Mouse (Mus musculus) hindbrain, embryonic 15.5 days (tissue): ENCODE data around the gene Micall2. TPM values are rescaled to one million over a fixed set of nuclear protein-coding genes. Genes with fewer than 3 reads are reported as not detected.
"Not testable (repeated sequence)": the region's sequence is repeated elsewhere in the genome, so short reads cannot be mapped to it uniquely, and the experiment has no call there.

ENCODE experiments used
- ATAC-seq: fragments of 200-750 bp; cut with Nextera tagmentation; 2 replicates; pipeline ENCODE4 v1.8.0; 2017; ENCODE audit warnings: low read depth, moderate number of reproducible peaks, moderate TSS enrichment; ENCODE audit not compliant: low FRiP score
- H3K27ac ChIP-seq: fragments of 300-500 bp; sonication (generic); replicated peaks from 2 replicates; pipeline ENCODE4 v1.5.1; 2015; ENCODE audit warnings: mild to moderate bottlenecking, inconsistent platforms
- H3K27me3 ChIP-seq: fragments of 300-500 bp; sonication (generic); 2 replicates; pipeline ENCODE4 v1.6.1; 2015; ENCODE audit warnings: control low read depth, inconsistent platforms
- H3K36me3 ChIP-seq: fragments of 300-500 bp; sonication (generic); 2 replicates; pipeline ENCODE4 v1.6.1; 2015; ENCODE audit warnings: control low read depth, inconsistent platforms
- H3K4me1 ChIP-seq: fragments of 300-500 bp; sonication (generic); replicated peaks from 2 replicates; pipeline ENCODE4 v1.6.1; 2015; ENCODE audit warnings: control low read depth, inconsistent platforms
- H3K4me2 ChIP-seq: fragments of 300-500 bp; sonication (generic); 2 replicates; pipeline ENCODE4 v1.6.1; 2015; ENCODE audit warnings: moderate library complexity, mild to moderate bottlenecking, inconsistent platforms
- H3K4me3 ChIP-seq: fragments of 300-500 bp; sonication (generic); 2 replicates; pipeline ENCODE4 v1.5.1; 2015; ENCODE audit warnings: mild to moderate bottlenecking, inconsistent platforms
- H3K9ac ChIP-seq: fragments of 300-500 bp; sonication (generic); 2 replicates; pipeline ENCODE4 v1.6.1; 2015; ENCODE audit warnings: inconsistent platforms
- H3K9me3 ChIP-seq: fragments of 300-500 bp; sonication (generic); 2 replicates; pipeline ENCODE4 v1.6.1; 2016; ENCODE audit warnings: control low read depth, inconsistent platforms
- WGBS: fragments of 180-500 bp; shearing (Covaris S2); methylation state at CpG from one replicate; pipeline ENCODE4 v1.1.7; 2015; 5-methylcytosine and 5-hydroxymethylcytosine counted together
- polyA plus RNA-seq: library from polyadenylated mRNA; unstranded; fragments of >200 nt; fragmentation: Nextera tagmentation; extraction: Ambion mirVana; gene quantifications from 2 replicates; pipeline ENCODE4 v1.2.1, GENCODE M21; 2015

Gene Micall2
- polyA plus RNA-seq, 1 experiment from 2014 or later: 12.2 TPM

DNA sequence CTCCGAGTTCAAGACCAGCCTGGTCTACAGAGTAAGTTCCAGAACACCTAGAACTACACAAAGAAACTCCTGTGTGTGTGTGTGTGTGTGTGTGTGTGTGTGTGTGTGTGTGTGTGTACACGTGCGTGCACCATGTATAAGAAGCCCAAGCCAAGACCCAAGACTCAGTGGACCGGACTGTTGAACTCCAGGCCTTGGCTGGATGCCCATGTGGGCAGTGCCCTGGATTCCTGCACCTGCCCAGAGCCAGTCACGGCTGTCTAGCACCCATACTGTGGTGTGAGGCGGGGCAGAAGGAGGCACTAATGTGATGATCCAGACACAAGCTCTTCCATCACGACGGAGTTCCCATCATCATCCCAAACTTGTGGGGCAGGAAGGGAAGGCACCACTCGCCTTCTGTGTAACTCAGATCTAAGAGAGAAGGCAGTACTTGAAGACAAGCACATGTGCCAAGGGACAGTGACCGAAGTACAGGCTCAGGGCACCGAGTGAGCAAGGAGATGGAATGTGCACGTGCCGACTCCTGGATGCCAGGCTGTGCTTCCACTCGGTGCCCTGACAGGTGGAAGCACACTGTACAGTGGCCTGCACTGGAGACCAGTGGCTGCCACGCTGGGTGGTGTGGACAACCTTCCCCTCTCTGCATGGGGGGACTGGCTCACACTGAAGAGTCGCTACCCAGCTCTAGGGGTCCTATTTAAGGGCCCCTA lies 13.4 kb upstream of the Micall2 start:
- Histone ChIP-seq H3K9ac (no peak overlapping the region), H3K36me3 (peaks cover 38% of the 10 kb centered on the region), H3K27me3 (no peaks in the 10 kb centered on the region), H3K27ac (no peak overlapping the region), H3K4me3 (no peak overlapping the region), H3K4me2 (no peak overlapping the region), H3K4me1 (0 out of 2 replicates have a peak, but pooled peaks cover 3% of the 10 kb centered on the region), H3K9me3 (no peaks in the 10 kb centered on the region)
- WGBS: 84% methylated on average over 16 of the region's 16 CpGs
- ATAC-seq: no peak

DNA sequence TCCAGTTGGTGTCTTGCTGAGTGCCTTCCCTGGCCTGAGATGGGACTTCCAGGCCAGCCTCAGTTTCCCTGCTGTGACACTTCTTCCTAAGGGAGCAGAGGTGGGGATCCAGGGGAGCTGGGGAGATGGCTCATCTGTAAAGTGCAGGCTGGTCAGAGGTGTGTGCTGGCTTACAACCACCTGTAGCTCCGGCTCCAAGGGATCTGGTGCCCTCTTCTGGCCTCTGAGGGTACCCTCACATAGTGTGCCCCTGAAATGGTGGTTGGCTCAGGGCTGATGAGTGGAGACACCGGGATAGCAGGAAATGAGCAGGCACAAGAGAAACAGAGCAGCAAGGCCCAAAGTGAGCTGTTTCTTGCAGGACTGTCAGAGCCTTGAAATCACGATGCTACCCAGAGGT lies 9.6 kb upstream of the Micall2 start:
- no peak overlapping the region for H3K4me3 ChIP-seq
- 0 out of 2 replicates have a peak, but pooled peaks cover 5% of the 10 kb centered on the region for H3K36me3 ChIP-seq
- no peak overlapping the region for H3K27ac ChIP-seq
- 7% methylated on average over 3 of the region's 3 CpGs for WGBS
- no peaks in the 10 kb centered on the region for H3K9me3 ChIP-seq
- peak; percentile 39; the same call in 1 of the 2 replicates for ATAC-seq
- H3K9ac ChIP-seq: no peak overlapping the region
- H3K4me1 ChIP-seq: 0 out of 2 replicates have a peak, but pooled peaks cover 3% of the 10 kb centered on the region
- H3K27me3 ChIP-seq: no peaks in the 10 kb centered on the region
- H3K4me2 ChIP-seq: no peak overlapping the region

DNA sequence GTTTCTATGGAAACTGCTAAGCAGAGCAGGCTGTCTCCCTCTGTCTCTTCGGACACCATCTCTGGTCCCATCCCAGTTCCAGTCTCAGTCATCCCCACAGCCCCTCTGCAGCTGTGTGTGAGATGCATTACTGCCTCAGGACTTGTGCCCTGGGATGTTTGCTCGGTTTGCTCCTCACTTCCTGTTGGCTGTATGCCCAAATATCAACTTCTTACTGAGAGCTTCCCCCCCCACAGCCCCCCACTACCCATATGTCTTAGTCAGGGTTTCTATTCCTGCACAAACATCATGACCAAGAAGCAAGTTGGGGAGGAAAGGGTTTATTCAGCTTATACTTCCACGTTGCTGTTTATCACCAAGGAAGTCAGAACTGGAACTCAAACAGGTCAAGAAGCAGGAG lies 6.5 kb upstream of the Micall2 start:
- not testable (repeated sequence) for H3K4me3 ChIP-seq, H3K9ac ChIP-seq, H3K4me2 ChIP-seq, ATAC-seq, H3K4me1 ChIP-seq, H3K9me3 ChIP-seq, H3K36me3 ChIP-seq, H3K27ac ChIP-seq, H3K27me3 ChIP-seq
- WGBS: 53% methylated on average over 3 of the region's 3 CpGs

DNA sequence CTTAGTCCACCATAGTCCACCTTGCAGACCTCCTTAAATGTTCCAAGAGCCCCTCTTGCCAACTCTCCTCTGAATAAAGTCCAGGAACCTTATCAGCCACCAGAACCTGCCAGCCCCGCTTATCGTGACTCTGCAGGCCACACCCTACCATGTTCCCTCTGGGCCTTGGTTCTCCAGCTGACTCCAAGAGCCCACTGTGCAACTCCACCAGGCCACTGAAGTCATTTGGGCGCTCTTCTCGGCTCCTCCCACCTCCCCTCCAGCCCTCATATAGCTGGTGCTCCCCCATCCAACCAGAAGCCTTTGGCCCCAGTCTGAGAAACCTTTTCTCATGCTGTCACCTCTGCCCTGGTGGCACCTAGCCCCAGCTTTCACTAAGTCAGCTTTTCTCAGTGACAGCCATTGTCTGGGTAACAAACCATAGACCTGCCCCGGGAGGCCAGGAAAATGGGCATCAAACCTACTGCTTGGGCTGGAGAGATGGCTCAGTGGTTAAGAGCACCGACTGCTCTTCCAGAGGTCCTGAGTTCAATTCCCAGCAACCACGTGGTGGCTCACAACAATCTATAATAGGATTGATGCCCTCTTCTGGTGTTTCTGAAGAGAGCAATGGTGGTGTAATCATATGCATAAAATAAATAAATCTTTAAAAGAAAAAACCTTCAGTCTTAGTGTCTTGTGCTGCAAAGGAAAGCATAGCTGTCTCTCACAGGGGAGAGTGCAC lies 2.6 kb upstream of the Micall2 start:
- Histone ChIP-seq H3K4me3 (no peak overlapping the region), H3K36me3 (no peaks in the 10 kb centered on the region), H3K27me3 (no peaks in the 10 kb centered on the region), H3K4me2 (no peak overlapping the region), H3K9me3 (no peaks in the 10 kb centered on the region), H3K4me1 (peaks cover 27% of the 10 kb centered on the region), H3K9ac (no peak overlapping the region), H3K27ac (no peak overlapping the region)
- 79% methylated on average over 7 of the region's 7 CpGs for WGBS
- ATAC-seq: no peak

DNA sequence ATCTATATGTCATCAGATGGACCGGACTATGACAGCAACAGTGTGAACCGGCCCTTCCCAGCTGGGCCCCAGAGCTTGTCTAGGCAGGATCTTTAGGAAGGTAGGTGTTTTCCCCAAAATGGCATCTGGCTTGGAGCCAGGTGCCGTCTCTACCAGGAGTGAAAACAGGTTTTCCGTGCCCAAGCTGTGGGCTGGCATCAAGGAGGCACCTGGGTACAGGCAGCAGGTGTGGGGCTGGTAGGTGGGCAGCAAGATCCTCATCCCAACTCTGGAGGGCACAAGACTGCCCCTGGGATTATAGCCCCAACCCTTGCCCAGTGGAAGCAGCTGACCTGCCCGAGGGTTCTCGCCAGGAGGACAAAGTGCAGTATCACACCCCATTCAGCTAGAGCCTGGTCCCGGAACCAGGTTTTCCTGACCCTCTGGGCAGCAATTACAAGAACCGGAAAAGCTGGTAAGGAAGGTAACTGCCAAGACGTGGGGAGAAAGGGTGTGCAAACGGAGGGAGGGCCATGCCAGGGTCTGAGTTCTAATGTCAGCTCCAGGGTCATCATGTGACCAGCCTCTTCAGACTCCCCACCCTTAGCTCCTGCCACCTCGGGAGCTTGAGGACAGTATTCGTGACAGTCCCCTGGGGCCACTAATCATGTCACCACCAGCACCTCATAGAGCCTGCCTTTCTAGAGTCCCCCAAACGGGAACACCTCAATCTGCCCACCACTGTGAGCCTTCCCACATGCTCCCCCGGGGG lies 1.9 kb upstream of the Micall2 start:
- no peaks in the 10 kb centered on the region for H3K27me3 ChIP-seq
- no peak overlapping the region for H3K27ac ChIP-seq
- ATAC-seq: no peak
- H3K36me3 ChIP-seq: no peaks in the 10 kb centered on the region
- peaks cover 33% of the 10 kb centered on the region for H3K4me1 ChIP-seq
- WGBS: 80% methylated on average over 14 of the region's 14 CpGs
- no peaks in the 10 kb centered on the region for H3K9me3 ChIP-seq
- no peak overlapping the region for H3K9ac ChIP-seq
- no peak overlapping the region for H3K4me3 ChIP-seq
- H3K4me2 ChIP-seq: no peak overlapping the region

DNA sequence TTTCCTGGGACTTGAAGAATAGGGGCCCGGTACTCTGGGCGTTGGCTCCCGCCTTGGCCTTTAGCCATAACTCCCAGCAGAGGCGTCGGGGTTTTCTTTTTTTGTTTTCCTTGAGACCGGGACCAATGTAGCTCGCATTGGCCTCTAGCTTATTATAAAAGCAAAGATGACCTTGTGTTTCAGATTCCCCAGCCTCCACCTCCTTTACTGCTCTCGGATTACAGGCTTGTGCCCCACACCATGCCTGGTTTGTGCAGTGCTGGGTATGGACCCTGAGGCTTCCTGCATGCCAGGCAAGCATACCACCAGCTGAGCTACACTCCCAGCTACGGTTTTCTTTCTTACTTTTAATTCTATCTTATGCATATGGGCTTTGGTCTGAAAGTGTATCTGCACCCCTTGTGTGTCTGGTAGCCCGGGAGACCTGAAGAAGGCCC lies 386 bp upstream of the Micall2 start:
- peak overlapping the region; percentile 46; the same call in 1 of the 2 replicates for H3K27ac ChIP-seq
- H3K27me3 ChIP-seq: no peaks in the 10 kb centered on the region
- peak overlapping the region; percentile 52 for H3K4me3 ChIP-seq

DNA sequence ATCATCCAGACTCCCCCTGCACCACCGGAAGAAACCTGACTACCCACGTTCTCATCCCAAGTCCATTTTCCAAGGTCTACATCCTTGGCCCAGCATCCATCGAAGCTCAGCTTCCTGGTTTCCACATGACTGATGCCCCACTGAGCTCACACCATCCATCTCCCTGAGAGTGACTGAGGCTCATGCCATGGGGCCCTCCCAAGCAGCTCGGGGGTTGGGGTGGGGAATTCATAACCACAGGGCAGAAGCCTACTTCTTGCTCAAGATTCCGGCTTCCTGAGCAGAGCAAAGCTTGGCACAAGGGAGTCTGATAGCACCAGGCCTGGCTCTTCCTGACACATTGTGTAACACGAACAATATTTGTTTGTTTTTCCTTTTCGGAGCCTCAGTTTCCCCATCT lies 1.4 kb downstream of the Micall2 start:
- Histone ChIP-seq H3K27me3 (no peaks in the 10 kb centered on the region), H3K27ac (no peak overlapping the region), H3K36me3 (no peaks in the 10 kb centered on the region), H3K9me3 (no peaks in the 10 kb centered on the region), H3K9ac (0 out of 2 replicates have a peak overlapping the region, but pooled peaks have one; percentile 60), H3K4me1 (peaks cover 50% of the 10 kb centered on the region), H3K4me2 (peak overlapping the region; percentile 93), H3K4me3 (peak overlapping the region; percentile 52)
- 79% methylated on average over 7 of the region's 7 CpGs for WGBS
- no peak for ATAC-seq

More for the DNA sequence above, 386 bp upstream of the Micall2 start:
- peak; percentile 50 for ATAC-seq
- Histone ChIP-seq H3K4me1 (peaks cover 36% of the 10 kb centered on the region), H3K9me3 (no peaks in the 10 kb centered on the region), H3K4me2 (peak overlapping the region; percentile 93), H3K36me3 (no peaks in the 10 kb centered on the region), H3K9ac (no peak overlapping the region)
- 9% methylated on average over 10 of the region's 10 CpGs for WGBS

DNA sequence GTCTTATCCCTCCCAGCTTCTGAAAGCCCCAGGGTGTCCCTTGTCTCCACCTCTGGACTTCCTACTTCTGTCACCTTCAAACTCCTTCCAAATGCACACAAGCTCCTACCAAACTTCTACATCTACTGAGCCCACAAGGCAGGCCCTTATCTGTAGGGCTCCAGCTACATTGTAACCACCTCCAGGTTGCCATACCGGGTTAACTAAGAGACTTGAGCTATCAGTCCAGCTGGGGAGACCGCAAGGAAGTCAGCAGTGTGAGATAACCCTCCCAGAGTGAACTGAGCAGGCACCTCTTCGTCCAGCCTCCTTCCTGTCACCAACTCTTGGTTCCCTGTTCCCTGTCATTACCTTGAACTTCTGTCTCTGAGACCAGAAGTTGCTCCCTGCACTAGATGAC lies 2.1 kb downstream of the Micall2 start:
- H3K4me2 ChIP-seq: no peak overlapping the region
- peaks cover 50% of the 10 kb centered on the region for H3K4me1 ChIP-seq

DNA sequence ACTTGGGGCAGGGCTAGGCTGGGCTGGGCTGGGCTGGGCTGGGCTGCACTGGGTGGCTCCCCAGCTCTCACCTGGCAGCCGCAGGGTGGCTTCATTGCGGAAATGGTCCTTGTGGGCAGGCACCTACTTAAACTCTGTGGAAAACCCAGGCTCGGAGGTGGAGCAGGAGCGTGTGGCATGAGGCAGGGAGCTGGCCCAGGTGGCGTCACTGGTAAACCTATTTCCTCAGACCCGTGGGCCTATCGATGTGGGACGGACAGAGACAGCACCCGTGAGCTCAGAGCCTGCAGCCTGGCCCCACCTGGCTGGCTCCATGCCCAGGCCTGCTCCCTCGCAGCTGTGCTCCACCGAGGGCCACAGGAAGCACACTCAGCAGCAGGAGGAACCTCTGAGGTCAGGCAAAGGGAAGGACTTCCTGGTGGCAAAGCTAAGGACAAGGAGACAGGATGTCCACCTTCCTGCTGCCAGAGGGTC lies 3.5 kb downstream of the Micall2 start:
- peaks cover 50% of the 10 kb centered on the region for H3K4me1 ChIP-seq
- H3K9me3 ChIP-seq: no peaks in the 10 kb centered on the region
- H3K27me3 ChIP-seq: no peaks in the 10 kb centered on the region
- no peak overlapping the region for H3K4me3 ChIP-seq
- H3K36me3 ChIP-seq: no peaks in the 10 kb centered on the region
- WGBS: 73% methylated on average over 11 of the region's 11 CpGs
- no peak overlapping the region for H3K4me2 ChIP-seq
- no peak overlapping the region for H3K27ac ChIP-seq
- ATAC-seq: no peak
- H3K9ac ChIP-seq: no peak overlapping the region

More for the DNA sequence above, 2.1 kb downstream of the Micall2 start:
- no peaks in the 10 kb centered on the region for H3K27me3 ChIP-seq
- no peaks in the 10 kb centered on the region for H3K9me3 ChIP-seq
- H3K27ac ChIP-seq: no peak overlapping the region
- 82% methylated on average over 3 of the region's 3 CpGs for WGBS
- H3K36me3 ChIP-seq: no peaks in the 10 kb centered on the region
- no peak for ATAC-seq
- H3K9ac ChIP-seq: no peak overlapping the region
- H3K4me3 ChIP-seq: no peak overlapping the region

DNA sequence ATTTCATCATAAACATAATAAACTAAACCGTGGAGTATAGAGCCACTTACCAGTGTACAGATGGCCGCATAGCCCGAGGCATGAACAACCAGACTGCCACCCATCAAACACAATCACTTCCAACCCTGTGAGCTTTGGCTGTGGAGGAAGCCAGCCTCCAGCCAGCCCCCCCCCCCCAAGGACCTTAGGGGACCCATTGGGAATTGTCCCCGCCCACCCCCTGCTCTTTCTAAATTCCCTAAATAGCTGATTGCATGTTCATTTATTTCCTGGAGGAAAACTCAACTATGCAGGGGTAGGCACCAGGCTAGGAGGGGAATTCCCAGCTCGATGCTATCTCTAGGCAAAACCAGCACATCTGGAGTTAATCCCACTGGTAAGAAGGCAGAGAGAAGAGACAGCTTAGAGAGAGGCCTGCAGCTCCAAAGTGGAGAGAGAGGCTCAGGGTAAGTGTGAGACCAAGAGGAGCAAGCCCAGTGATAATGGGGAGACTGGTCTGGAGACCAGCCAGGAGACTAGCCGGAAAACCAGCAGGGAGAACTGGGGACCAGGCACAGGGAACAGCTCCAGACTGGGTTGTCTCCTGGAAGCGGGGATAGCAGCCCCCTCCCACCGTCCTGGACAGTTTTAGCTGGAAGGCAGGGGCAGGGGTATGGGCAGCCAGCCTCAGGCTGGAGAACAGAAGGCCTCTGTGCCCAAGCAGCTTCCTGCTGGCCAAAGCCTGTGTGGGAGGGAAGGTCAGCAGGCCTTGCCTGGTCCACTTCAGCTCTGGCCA lies 5.2 kb downstream of the Micall2 start:
- H3K27ac ChIP-seq: peak overlapping the region; percentile 55
- H3K4me1 ChIP-seq: peaks cover 44% of the 10 kb centered on the region
- no peak overlapping the region for H3K9ac ChIP-seq

DNA sequence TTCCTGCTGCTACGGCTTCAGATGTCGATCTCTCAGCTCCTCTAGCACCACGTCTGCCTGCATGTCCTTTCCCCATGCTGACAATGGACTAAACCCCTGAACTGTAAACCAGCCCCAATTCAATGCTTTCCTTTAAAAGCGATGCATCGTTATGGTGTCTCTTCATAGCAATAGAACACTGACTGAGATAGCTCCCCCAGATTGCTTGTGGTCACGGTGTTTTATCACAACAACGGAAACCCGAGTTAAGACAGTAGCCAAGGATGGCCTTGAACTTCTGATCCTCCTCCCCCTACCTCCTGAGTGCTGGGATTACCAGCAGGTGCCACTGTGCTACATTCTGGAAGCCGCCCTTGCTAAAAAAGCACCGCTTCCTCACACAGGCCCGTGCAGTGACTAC lies 8.9 kb downstream of the Micall2 start:
- Histone ChIP-seq H3K4me2 (no peak overlapping the region), H3K27ac (no peak overlapping the region), H3K27me3 (no peaks in the 10 kb centered on the region), H3K36me3 (no peaks in the 10 kb centered on the region), H3K9ac (no peak overlapping the region), H3K4me1 (peaks cover 14% of the 10 kb centered on the region), H3K9me3 (no peaks in the 10 kb centered on the region), H3K4me3 (no peak overlapping the region)
- 87% methylated on average over 11 of the region's 11 CpGs for WGBS
- no peak for ATAC-seq

More for the DNA sequence above, 5.2 kb downstream of the Micall2 start:
- Histone ChIP-seq H3K9me3 (no peaks in the 10 kb centered on the region), H3K4me2 (no peak overlapping the region), H3K36me3 (no peaks in the 10 kb centered on the region), H3K27me3 (no peaks in the 10 kb centered on the region), H3K4me3 (no peak overlapping the region)
- WGBS: 45% methylated on average over 8 of the region's 8 CpGs
- no peak for ATAC-seq
